Mouse (Mus musculus) hindbrain, embryonic 14.5 days (tissue): Measurements from ENCODE around the gene Gtf2h3. TPM values are rescaled to one million over a fixed set of nuclear protein-coding genes. Genes with fewer than 3 reads are reported as not detected.
"Not testable (repeated sequence)": the region's sequence is repeated elsewhere in the genome, so short reads cannot be mapped to it uniquely, and the experiment has no call there.

Experiments
- ATAC-seq: fragments of 200-750 bp; cut with Nextera tagmentation; 2 replicates; pipeline ENCODE4 v1.8.0; 2017; ENCODE audit warnings: moderate number of reproducible peaks, mild to moderate bottlenecking, moderate TSS enrichment, moderate library complexity; ENCODE audit not compliant: low FRiP score
- DNase-seq: peaks from one replicate; pipeline ENCODE4 v3.0.0-alpha.2; 2015; ENCODE audit warnings: low spot score
- H3K27ac ChIP-seq: fragments of 300-500 bp; sonication (generic); 2 replicates; pipeline ENCODE4 v1.5.1; 2014; ENCODE audit warnings: mild to moderate bottlenecking, moderate library complexity
- H3K27me3 ChIP-seq: fragments of 300-500 bp; sonication (generic); 2 replicates; pipeline ENCODE4 v1.6.1; 2014; ENCODE audit warnings: mild to moderate bottlenecking, low read length, mixed read lengths; ENCODE audit not compliant: control insufficient read depth, insufficient read depth
- H3K36me3 ChIP-seq: fragments of 300-500 bp; sonication (generic); replicated peaks from 2 replicates; pipeline ENCODE4 v1.6.1; 2014; ENCODE audit not compliant: control insufficient read depth, insufficient read depth
- H3K4me1 ChIP-seq: fragments of 300-500 bp; sonication (generic); replicated peaks from 2 replicates; pipeline ENCODE4 v1.6.1; 2014; ENCODE audit warnings: antibody characterized with exemption, low read length, mixed read lengths; ENCODE audit not compliant: control insufficient read depth, insufficient read depth
- H3K4me2 ChIP-seq: fragments of 300-500 bp; sonication (generic); replicated peaks from 2 replicates; pipeline ENCODE4 v1.6.1; 2014; ENCODE audit warnings: mild to moderate bottlenecking, moderate library complexity
- H3K4me3 ChIP-seq: fragments of 300-500 bp; sonication (generic); replicated peaks from 2 replicates; pipeline ENCODE4 v1.5.1; 2014; ENCODE audit warnings: mild to moderate bottlenecking, low read length
- H3K9ac ChIP-seq: fragments of 300-500 bp; sonication (generic); 2 replicates; pipeline ENCODE4 v1.6.1; 2014
- H3K9me3 ChIP-seq: fragments of 300-500 bp; sonication (generic); 2 replicates; pipeline ENCODE4 v1.6.1; 2016; ENCODE audit warnings: low read length; ENCODE audit not compliant: control insufficient read depth
- WGBS: fragments of 180-500 bp; shearing (Covaris S2); extraction: QIAGEN DNeasy Blood & Tissue Kit; methylation state at CpG from one replicate; pipeline ENCODE4 v1.1.7; 2014; 5-methylcytosine and 5-hydroxymethylcytosine counted together
- polyA plus RNA-seq: library from polyadenylated mRNA; unstranded; fragments of >200 nt; fragmentation: Nextera tagmentation; extraction: Ambion mirVana; gene quantifications from 2 replicates; pipeline ENCODE4 v1.2.1, GENCODE M21; 2014

Gene Gtf2h3
- polyA plus RNA-seq, 1 experiment from 2014 or later: 48.0 TPM

DNA sequence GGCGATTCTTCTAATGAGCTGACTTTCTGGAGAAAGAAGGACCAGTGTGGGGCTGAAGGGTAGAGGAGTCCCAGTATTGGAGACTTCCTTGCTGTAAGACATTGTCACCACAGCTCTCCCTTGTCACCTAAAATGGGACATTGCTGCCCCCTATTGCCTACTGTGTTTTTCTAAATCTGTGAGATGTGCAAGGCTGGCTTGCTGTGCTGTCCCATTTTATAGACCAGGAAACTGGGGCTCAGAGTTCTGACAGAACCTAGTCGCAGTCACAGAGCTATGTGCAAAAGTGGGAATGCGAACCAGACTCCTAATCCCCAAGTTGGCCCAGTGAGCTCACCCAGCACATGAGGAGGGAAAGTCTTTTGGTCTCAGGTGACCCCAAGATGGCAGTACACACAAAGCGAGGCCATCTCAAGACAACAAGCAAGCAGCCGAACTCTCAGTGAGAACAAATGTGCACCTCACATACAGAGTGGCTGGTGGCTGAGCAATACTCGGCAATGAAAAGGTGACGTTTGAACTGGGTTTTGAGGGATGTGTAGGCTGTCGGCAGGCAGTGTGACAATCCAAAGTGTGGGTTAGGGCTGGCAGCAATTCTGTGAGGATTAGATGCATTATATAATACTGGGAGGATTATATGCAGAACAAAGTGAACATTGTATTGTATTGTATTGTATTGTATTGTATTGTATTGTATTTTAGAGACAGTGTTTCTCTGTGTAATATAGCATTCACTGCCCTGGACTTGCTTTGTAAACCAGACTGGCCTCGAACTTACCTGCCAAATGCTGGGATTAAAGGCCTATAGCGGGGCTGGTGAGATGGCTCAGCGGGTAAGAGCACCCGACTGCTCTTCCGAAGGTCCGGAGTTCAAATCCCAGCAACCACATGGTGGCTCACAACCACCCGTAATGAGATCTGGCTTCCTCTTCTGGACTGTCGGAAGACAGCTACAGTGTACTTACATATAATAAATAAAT is 39.8 kb upstream of the Gtf2h3 start:
- H3K4me3 ChIP-seq: no peak overlapping the region
- no peaks in the 10 kb centered on the region for H3K9me3 ChIP-seq
- WGBS: 77% methylated on average over 15 of the region's 16 CpGs
- no peak overlapping the region for H3K9ac ChIP-seq
- no peak overlapping the region for H3K27ac ChIP-seq
- DNase-seq (peak; percentile 63), ATAC-seq (no peak)
- H3K4me1 ChIP-seq: peaks cover 14% of the 10 kb centered on the region
- peaks cover 14% of the 10 kb centered on the region for H3K36me3 ChIP-seq
- H3K4me2 ChIP-seq: no peak overlapping the region
- H3K27me3 ChIP-seq: no peaks in the 10 kb centered on the region

DNA sequence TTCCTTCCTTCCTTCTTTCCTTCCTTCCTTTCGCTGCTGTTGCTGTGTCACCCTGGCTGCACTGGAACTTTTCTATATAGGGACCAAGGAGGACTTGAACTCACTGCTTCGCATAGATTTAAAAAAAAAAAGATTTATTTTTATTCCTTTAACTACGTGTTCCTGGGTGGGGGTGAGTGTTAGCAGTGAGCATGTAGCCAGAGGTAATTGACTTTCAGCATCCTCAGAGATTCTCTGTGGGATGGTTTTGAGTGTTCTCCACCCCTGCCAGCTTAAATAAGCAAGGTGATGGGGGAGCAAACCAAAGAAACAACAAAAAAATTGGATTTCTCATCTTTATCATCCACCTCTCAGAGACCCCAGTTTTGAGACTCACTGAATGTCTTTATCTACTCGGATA is 39.0 kb upstream of the Gtf2h3 start:
- H3K9ac ChIP-seq: no peak overlapping the region
- H3K4me3 ChIP-seq: peak overlapping the region; percentile 91
- no peaks in the 10 kb centered on the region for H3K9me3 ChIP-seq
- H3K4me2 ChIP-seq: peak overlapping the region; percentile 45
- H3K36me3 ChIP-seq: peaks cover 22% of the 10 kb centered on the region
- WGBS: 76% methylated on average over 4 of the region's 4 CpGs
- peaks cover 14% of the 10 kb centered on the region for H3K4me1 ChIP-seq
- H3K27ac ChIP-seq: peak overlapping the region; percentile 84
- H3K27me3 ChIP-seq: no peaks in the 10 kb centered on the region
- ATAC-seq (no peak), DNase-seq (no peak)

DNA sequence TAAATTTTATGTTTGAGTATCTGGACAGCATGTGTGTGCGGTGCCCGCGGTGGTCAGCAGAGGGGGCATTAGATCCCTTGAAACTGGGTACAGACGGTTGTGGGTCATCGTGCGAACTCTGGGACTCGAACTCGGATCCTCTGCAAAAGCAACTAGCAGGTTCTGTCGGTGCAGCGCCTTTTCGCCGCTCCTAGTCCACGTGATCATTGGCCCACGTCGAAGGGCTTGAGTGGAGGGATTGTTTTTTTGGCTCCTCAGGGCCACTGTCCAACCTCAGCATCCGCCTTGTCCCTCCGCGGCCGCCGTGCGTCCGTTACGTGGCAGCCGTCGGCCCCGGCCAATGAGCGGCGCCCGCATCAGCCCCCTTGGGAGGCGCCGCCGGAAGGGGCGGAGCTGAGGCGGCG is 38.6 kb upstream of the Gtf2h3 start, which contains the start of gene Tmed2:
Gene Tmed2, plus strand, starts transcription at position 313 of the 404 bp plus-strand sequence.
- H3K36me3 ChIP-seq: peaks cover 27% of the 10 kb centered on the region
- H3K9me3 ChIP-seq: no peaks in the 10 kb centered on the region
- H3K27me3 ChIP-seq: no peaks in the 10 kb centered on the region
- peak within 1 kb of the TSS; percentile 77 for H3K9ac ChIP-seq
- peaks cover 14% of the 10 kb centered on the region for H3K4me1 ChIP-seq
- H3K4me2 ChIP-seq: peak within 1 kb of the TSS; percentile 88
- whole genome bisulfite sequencing: under 1% methylated on average over 33 of the region's 35 CpGs
- H3K4me3 ChIP-seq: peak within 1 kb of the TSS; percentile 91
- peak within 1 kb of the TSS; percentile 84 for H3K27ac ChIP-seq
- ATAC-seq (peak; percentile 96), DNase-seq (peak; percentile 97)

DNA sequence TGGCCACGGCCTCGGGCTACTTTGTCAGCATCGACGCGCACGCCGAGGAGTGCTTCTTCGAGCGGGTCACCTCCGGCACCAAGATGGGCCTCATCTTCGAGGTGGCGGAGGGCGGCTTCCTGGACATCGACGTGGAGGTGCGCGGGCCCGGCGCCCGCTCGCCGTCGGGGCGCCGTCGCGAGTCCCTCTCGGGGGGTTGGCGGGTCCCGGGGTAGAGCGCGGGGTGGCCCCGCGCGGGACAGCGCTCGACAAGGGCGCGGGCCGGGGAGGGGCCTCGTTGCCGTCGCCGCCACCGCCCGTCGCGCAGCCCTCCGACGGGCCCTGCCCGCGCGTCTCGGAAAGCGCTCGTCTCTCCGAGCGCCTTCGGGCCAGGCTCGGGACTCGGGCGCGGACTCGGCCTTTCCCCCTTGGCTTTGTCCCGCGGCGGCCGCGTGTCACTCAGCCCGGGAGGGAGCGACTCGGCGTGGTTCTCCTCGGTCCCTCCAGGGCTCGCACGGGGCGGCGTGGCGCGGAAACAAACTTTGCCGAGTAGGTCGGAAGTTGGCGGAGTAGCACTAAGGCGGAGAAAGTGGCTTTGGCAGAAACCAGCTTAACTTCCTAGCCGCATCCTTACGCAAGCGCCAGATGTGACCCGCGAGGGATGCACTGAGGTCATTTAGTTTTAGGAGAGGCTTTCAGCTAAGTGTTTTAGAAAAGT is 37.9 kb upstream of the Gtf2h3 start:
- Histone ChIP-seq H3K36me3 (peaks cover 34% of the 10 kb centered on the region), H3K4me2 (peak overlapping the region; percentile 88), H3K9me3 (no peaks in the 10 kb centered on the region), H3K4me3 (peak overlapping the region; percentile 91), H3K27ac (peak overlapping the region; percentile 77), H3K9ac (peak overlapping the region; percentile 77), H3K4me1 (peaks cover 14% of the 10 kb centered on the region), H3K27me3 (no peaks in the 10 kb centered on the region)
- DNase-seq (peak; percentile 52), ATAC-seq (peak; percentile 73)
- under 1% methylated on average over 76 of the region's 89 CpGs for WGBS

DNA sequence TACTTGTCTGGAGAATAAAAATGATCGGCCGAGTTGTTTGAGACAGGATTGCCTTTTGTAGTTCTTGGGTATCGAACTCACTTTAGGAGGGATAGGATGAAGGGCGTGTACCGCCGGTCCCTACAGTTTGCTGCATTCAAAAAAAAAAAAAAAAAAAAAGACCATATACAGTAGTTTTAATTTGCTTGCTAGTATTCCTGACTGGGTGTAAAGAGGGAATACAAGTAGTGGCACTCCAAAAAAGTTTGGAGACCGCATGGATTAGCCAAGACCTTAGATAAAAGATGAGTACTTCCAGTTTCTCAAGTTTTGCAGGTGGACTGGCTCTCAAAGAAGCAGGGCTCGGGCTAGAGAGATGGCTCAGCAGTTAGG is 37.4 kb upstream of the Gtf2h3 start:
- peaks cover 14% of the 10 kb centered on the region for H3K4me1 ChIP-seq
- 13% methylated on average over 8 of the region's 8 CpGs for WGBS
- DNase-seq (no peak), ATAC-seq (no peak)
- peak overlapping the region; percentile 77 for H3K9ac ChIP-seq
- H3K4me2 ChIP-seq: peak overlapping the region; percentile 88
- peaks cover 39% of the 10 kb centered on the region for H3K36me3 ChIP-seq
- peak overlapping the region; percentile 77; the same call in 1 of the 2 replicates for H3K27ac ChIP-seq
- peak overlapping the region; percentile 91 for H3K4me3 ChIP-seq
- H3K9me3 ChIP-seq: no peaks in the 10 kb centered on the region
- H3K27me3 ChIP-seq: no peaks in the 10 kb centered on the region

DNA sequence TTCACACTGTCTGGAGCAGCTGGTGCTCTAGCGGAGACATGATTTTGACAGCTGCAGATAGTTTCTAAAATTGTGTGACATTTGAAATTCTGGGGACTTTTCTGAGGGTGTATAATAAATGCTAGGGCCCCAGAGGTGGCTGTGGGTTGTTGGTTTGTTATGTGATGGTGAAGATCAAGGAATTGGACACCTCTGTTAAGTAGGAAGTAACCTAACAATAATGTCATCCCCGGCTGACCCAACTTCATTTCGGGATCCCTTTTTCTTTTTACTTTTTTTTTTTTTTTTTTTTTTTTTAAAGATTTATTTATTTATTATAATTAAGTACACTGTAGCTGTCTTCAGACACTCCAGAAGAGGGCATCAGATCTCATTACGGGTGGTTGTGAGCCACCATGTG is 28.2 kb upstream of the Gtf2h3 start:
- H3K9ac ChIP-seq, H3K27me3 ChIP-seq, H3K27ac ChIP-seq, H3K4me2 ChIP-seq, H3K9me3 ChIP-seq, DNase-seq, H3K4me1 ChIP-seq, ATAC-seq, H3K4me3 ChIP-seq: not testable (repeated sequence)
- H3K36me3 ChIP-seq: peaks cover 53% of the 10 kb centered on the region
- WGBS: 92% methylated on average over 4 of the region's 4 CpGs

DNA sequence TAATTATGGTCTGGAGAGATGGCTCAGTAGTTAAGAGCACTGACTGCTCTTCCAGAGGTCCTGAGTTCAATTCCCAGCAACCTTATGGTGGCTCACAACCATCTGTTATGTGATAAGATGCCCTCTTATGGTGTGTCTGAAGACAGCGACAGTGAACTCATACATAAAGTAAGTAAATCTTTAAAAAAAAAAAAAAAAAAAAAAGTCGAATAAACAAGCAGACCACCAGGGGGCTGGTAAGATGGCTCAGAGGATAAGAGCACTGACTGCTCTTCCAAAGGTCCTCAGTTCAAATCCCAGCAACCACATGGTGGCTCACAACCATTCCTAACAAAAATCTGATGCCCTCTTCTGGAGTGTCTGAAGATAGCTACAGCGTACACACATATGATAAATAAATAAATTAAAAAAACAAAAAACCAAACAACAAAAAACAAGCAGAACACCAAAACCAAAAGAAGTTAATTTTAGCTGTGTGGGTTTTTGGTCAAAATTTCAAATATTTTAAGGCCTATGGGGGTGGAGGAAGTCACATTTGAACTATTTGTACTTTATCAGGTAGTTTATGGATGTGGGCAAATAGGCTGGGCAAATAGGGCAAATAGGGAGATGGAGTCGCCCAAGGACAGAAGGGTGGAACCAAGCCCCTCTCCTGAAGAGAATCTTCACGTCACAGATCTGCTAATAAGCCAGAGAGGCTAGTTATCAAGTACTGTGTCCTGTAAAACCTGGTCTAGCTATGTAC is 27.4 kb upstream of the Gtf2h3 start:
- DNase-seq, ATAC-seq, H3K9ac ChIP-seq, H3K9me3 ChIP-seq, H3K27me3 ChIP-seq, H3K4me1 ChIP-seq, H3K27ac ChIP-seq: not testable (repeated sequence)
- Histone ChIP-seq H3K4me3 (peak overlapping the region; percentile 84), H3K36me3 (peaks cover 53% of the 10 kb centered on the region), H3K4me2 (peak overlapping the region; percentile 83)
- WGBS: 30% methylated on average over 5 of the region's 5 CpGs

DNA sequence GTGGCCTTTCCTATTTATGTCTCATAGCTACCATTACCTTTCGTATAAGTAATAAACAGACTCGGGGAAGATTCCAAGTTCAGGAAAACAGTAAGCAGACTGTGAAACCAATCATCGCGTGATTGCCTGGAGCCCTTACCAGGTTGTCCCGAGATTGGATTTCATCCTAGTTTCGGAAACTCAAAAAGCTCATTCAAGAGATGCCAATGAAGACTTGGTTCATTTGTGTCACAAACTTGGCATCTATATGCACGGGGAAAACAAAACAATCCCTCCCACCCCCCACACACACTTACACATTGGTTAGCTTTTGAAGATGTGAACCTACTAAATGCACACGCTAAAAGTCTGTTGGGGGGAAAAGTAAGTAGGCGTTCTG is 26.9 kb upstream of the Gtf2h3 start:
- 15% methylated on average over 9 of the region's 9 CpGs for WGBS
- H3K4me3 ChIP-seq: peak overlapping the region; percentile 84
- ATAC-seq (no peak; the same call in 1 of the 2 replicates), DNase-seq (no peak)
- peaks cover 5% of the 10 kb centered on the region for H3K4me1 ChIP-seq
- H3K36me3 ChIP-seq: peaks cover 53% of the 10 kb centered on the region
- H3K4me2 ChIP-seq: peak overlapping the region; percentile 83
- H3K27me3 ChIP-seq: no peaks in the 10 kb centered on the region
- peak overlapping the region; percentile 78 for H3K9ac ChIP-seq
- peak overlapping the region; percentile 86 for H3K27ac ChIP-seq
- H3K9me3 ChIP-seq: no peaks in the 10 kb centered on the region
